8 mouse cellular contexts compared by ENCODE assay signal in genomic region chr13:96924985-96925745, GRCm38 (mm10). TPM values are rescaled to one million over a fixed set of nuclear protein-coding genes. Genes with fewer than 3 reads are reported as not detected.
DNase-seq lines count a peak whose midpoint lies in the region; ATAC-seq and TF ChIP-seq lines count a peak whose summit lies in the region.

No protein-coding gene starts in this region.

- no peak for TF ChIP-seq CTCF in kidney, adult 2 months (conservative IDR thresholded peaks at IDR 0.05; ENCODE audit: insufficient read depth, insufficient read length, low read depth, low read length)

- H3K9ac ChIP-seq in kidney, embryonic 16.5 days (replicated peaks; ENCODE audit: low read length) = peak overlapping the region; percentile 79
- peak overlapping the region; percentile 55 for H3K9ac ChIP-seq in midbrain, embryonic 12.5 days (replicated peaks)

- no peaks in the 10 kb centered on the region for H3K9me3 ChIP-seq in kidney, embryonic 16.5 days (ENCODE audit: low read length)
- no peaks in the 10 kb centered on the region for H3K9me3 ChIP-seq in midbrain, embryonic 12.5 days

- peak; percentile 44 for ATAC-seq in kidney, embryonic 16.5 days (ENCODE audit: low FRiP score, low TSS enrichment)
- peak; percentile 62; the same call in 1 of the 2 replicates for ATAC-seq in midbrain, embryonic 12.5 days (ENCODE audit: low FRiP score, low read depth)

- DNase-seq in kidney, adult 2 months = no peak
- no peak for DNase-seq in kidney, adult 9 months
- peak; percentile 20 for DNase-seq in T-cell, adult 2 months (ENCODE audit: low spot score)
- peak; percentile 4 to 22 for DNase-seq in heart, adult 18-20 months
- DNase-seq in natural killer cell, adult 2 months (ENCODE audit: low spot score in 2 of 2) = no peak
- DNase-seq in MN1 (ENCODE audit: low spot score) = no peak

- H3K4me2 ChIP-seq in kidney, embryonic 16.5 days (replicated peaks; ENCODE audit: low read depth, low read length) = peak overlapping the region; percentile 99
- H3K4me2 ChIP-seq in midbrain, embryonic 12.5 days (replicated peaks) = peak overlapping the region; percentile 100

- H3K36me3 ChIP-seq in kidney, adult 2 months (ENCODE audit: control insufficient read depth, insufficient read depth, low read length) = no peaks in the 10 kb centered on the region
- H3K36me3 ChIP-seq in kidney, embryonic 16.5 days (ENCODE audit: insufficient read depth, low read length) = no peaks in the 10 kb centered on the region
- H3K36me3 ChIP-seq in midbrain, embryonic 12.5 days = no peaks in the 10 kb centered on the region

- TF ChIP-seq POLR2A in kidney, adult 2 months (IDR thresholded peaks at IDR 0.05; ENCODE audit: low read depth, low read length) = no peak

- H3K27me3 ChIP-seq in kidney, adult 2 months (replicated peaks; ENCODE audit: control insufficient read depth, insufficient read depth, low read length) = no peaks in the 10 kb centered on the region
- H3K27me3 ChIP-seq in kidney, embryonic 16.5 days (ENCODE audit: insufficient read depth, low read length) = peaks cover 20% of the 10 kb centered on the region
- peaks cover 47% of the 10 kb centered on the region for H3K27me3 ChIP-seq in midbrain, embryonic 12.5 days

- 0 out of 2 replicates have a peak, but pooled peaks cover 2% of the 10 kb centered on the region for H3K4me1 ChIP-seq in kidney, adult 2 months (ENCODE audit: control insufficient read depth, insufficient read depth, low read length)
- peaks cover 23% of the 10 kb centered on the region for H3K4me1 ChIP-seq in kidney, embryonic 16.5 days (ENCODE audit: insufficient read depth, low read length)
- peaks cover 20% of the 10 kb centered on the region for H3K4me1 ChIP-seq in midbrain, embryonic 12.5 days

- peak overlapping the region; percentile 64 for H3K4me3 ChIP-seq in kidney, adult 2 months (ENCODE audit: insufficient read depth, low read depth, low read length)
- H3K4me3 ChIP-seq in kidney, embryonic 16.5 days (ENCODE audit: low read length) = peak overlapping the region; percentile 83
- peak overlapping the region; percentile 74 for H3K4me3 ChIP-seq in midbrain, embryonic 12.5 days

- no peak overlapping the region for H3K27ac ChIP-seq in kidney, adult 2 months (ENCODE audit: insufficient read depth, low read depth, low read length)
- no peak overlapping the region for H3K27ac ChIP-seq in kidney, embryonic 16.5 days (ENCODE audit: low read length)
- H3K27ac ChIP-seq in midbrain, embryonic 12.5 days (replicated peaks) = no peak overlapping the region

- under 1% methylated on average over 53 of the region's 53 CpGs for WGBS in kidney, adult 2 months
- under 1% methylated on average over 53 of the region's 53 CpGs for WGBS in kidney, embryonic 16.5 days
- 1% methylated on average over 53 of the region's 53 CpGs for WGBS in midbrain, embryonic 12.5 days

RNA-seq across cellular contexts. Expression of gene Gcnt4, which starts 0.7 kb away (rescaled TPM):
- 1.2 and 1.3 TPM in 2 replicates for polyA plus RNA-seq in kidney, adult 2 months (2012; rRNA removed)
- total RNA-seq in heart, adult 18-20 months (2021) = under 1 TPM; 0.05 to 0.08 TPM
- 1.7 and 1.8 TPM in 2 replicates for polyA plus RNA-seq in kidney, embryonic 16.5 days (2015; fragmentation: Nextera tagmentation; extraction: Ambion mirVana)
- 0.22 and 0.23 TPM in 2 replicates for polyA plus RNA-seq in midbrain, embryonic 12.5 days (2016; fragmentation: Nextera tagmentation; extraction: Ambion mirVana)

Comparison
In these comparisons a context has a peak if more than half of its experiments do, and no peak if none do; other contexts are left out.
1. DNase-seq: peak in T-cell, adult 2 months (single experiment) and heart, adult 18-20 months (2 of 2); none in kidney, adult 2 months (single experiment), kidney, adult 9 months (single experiment), natural killer cell, adult 2 months (0 of 2) and MN1 (single experiment).
2. Peak in every context shown above with its lines, with median percentiles within 50 percentile points of each other: H3K4me3 ChIP-seq.